Mouse (Mus musculus) heart, embryonic 15.5 days (tissue): ENCODE measurements around the gene Tead4. TPM values are rescaled to one million over a fixed set of nuclear protein-coding genes. Genes with fewer than 3 reads are reported as not detected.

Experiments used
- ATAC-seq: fragments of 200-750 bp; cut with Nextera tagmentation; replicated peaks from 2 replicates; pipeline ENCODE4 v1.8.0; 2017; ENCODE audit warnings: low read depth, moderate TSS enrichment; ENCODE audit not compliant: insufficient number of reproducible peaks, insufficient read depth, low FRiP score
- H3K27ac ChIP-seq: fragments of 300-500 bp; sonication (generic); 2 replicates; pipeline ENCODE4 v1.5.1; 2015; ENCODE audit warnings: mild to moderate bottlenecking, inconsistent platforms
- H3K27me3 ChIP-seq: fragments of 300-500 bp; sonication (generic); 2 replicates; pipeline ENCODE4 v1.6.1; 2015; ENCODE audit warnings: inconsistent platforms
- H3K36me3 ChIP-seq: fragments of 300-500 bp; sonication (generic); 2 replicates; pipeline ENCODE4 v1.6.1; 2015; ENCODE audit warnings: mild to moderate bottlenecking, inconsistent platforms
- H3K4me1 ChIP-seq: fragments of 300-500 bp; sonication (generic); replicated peaks from 2 replicates; pipeline ENCODE4 v1.6.1; 2015; ENCODE audit warnings: inconsistent platforms
- H3K4me2 ChIP-seq: fragments of 300-500 bp; sonication (generic); 2 replicates; pipeline ENCODE4 v1.6.1; 2015; ENCODE audit warnings: inconsistent platforms, mild to moderate bottlenecking, moderate library complexity
- H3K4me3 ChIP-seq: fragments of 300-500 bp; sonication (generic); 2 replicates; pipeline ENCODE4 v1.5.1; 2015; ENCODE audit warnings: mild to moderate bottlenecking, inconsistent platforms
- H3K9ac ChIP-seq: fragments of 300-500 bp; sonication (generic); 2 replicates; pipeline ENCODE4 v1.6.1; 2015; ENCODE audit warnings: mild to moderate bottlenecking, inconsistent platforms
- H3K9me3 ChIP-seq: fragments of 300-500 bp; sonication (generic); replicated peaks from 2 replicates; pipeline ENCODE4 v1.6.1; 2016; ENCODE audit warnings: inconsistent platforms
- WGBS: fragments of 180-500 bp; shearing (Covaris S2); methylation state at CpG from one replicate; pipeline ENCODE4 v1.1.7; 2015; ENCODE audit warnings: mixed read lengths; 5-methylcytosine and 5-hydroxymethylcytosine counted together
- polyA plus RNA-seq: library from polyadenylated mRNA; unstranded; fragments of >200 nt; fragmentation: Nextera tagmentation; extraction: Ambion mirVana; gene quantifications from 2 replicates; pipeline ENCODE4 v1.2.1, GENCODE M21; 2015

Gene Tead4
- 2.3 and 2.7 TPM in 2 replicates for polyA plus RNA-seq

- Histone ChIP-seq H3K27me3 (peaks cover 15% of the 10 kb centered on the region), H3K4me1 (peaks cover 39% of the 10 kb centered on the region), H3K36me3 (no peaks in the 10 kb centered on the region), H3K9me3 (0 out of 2 replicates have a peak, but pooled peaks cover 4% of the 10 kb centered on the region), H3K9ac (peak within 1 kb of the TSS; percentile 72), H3K4me3 (peak within 1 kb of the TSS; percentile 77), H3K27ac (peak within 1 kb of the TSS; percentile 83), H3K4me2 (peak within 1 kb of the TSS; percentile 96)
- ATAC-seq: peak; percentile 83
- under 1% methylated on average over 69 of the region's 81 CpGs for WGBS
Measured at GRCm38 (mm10) chr6:128300134-128301001, at the start of gene Tead4. Tead4 (minus strand) TSS chr6:128300823.

GRCm38 (mm10) chr6:128349711-128350110, 49.1 kb upstream of the Tead4 start:
- ATAC-seq: no peak
- Histone ChIP-seq H3K4me1 (peaks cover 7% of the 10 kb centered on the region), H3K27ac (no peak overlapping the region; the same call in 1 of the 2 replicates), H3K9ac (no peak overlapping the region), H3K36me3 (peaks cover 3% of the 10 kb centered on the region; the same call in 1 of the 2 replicates), H3K27me3 (no peaks in the 10 kb centered on the region), H3K4me2 (no peak overlapping the region), H3K9me3 (no peaks in the 10 kb centered on the region), H3K4me3 (no peak overlapping the region)
- 54% methylated on average over 7 of the region's 7 CpGs for WGBS

- Histone ChIP-seq H3K4me1 (no peaks in the 10 kb centered on the region), H3K27ac (no peak overlapping the region), H3K36me3 (peaks cover 3% of the 10 kb centered on the region; the same call in 1 of the 2 replicates), H3K4me3 (no peak overlapping the region), H3K9me3 (no peaks in the 10 kb centered on the region), H3K9ac (no peak overlapping the region), H3K4me2 (no peak overlapping the region), H3K27me3 (no peaks in the 10 kb centered on the region)
- no peak for ATAC-seq
- WGBS: 82% methylated on average over 6 of the region's 6 CpGs
Measured at GRCm38 (mm10) chr6:128346782-128347181, 46.2 kb upstream of the Tead4 start.

- no peak overlapping the region for H3K4me2 ChIP-seq
- WGBS: 81% methylated on average over 10 of the region's 10 CpGs
- H3K4me3 ChIP-seq: no peak overlapping the region
- H3K27me3 ChIP-seq: no peaks in the 10 kb centered on the region
- H3K27ac ChIP-seq: no peak overlapping the region
- H3K4me1 ChIP-seq: no peaks in the 10 kb centered on the region
- ATAC-seq: no peak
- no peak overlapping the region for H3K9ac ChIP-seq
- H3K36me3 ChIP-seq: peaks cover 3% of the 10 kb centered on the region; the same call in 1 of the 2 replicates
- H3K9me3 ChIP-seq: no peaks in the 10 kb centered on the region
Measured at GRCm38 (mm10) chr6:128345623-128346022, 45.0 kb upstream of the Tead4 start.

GRCm38 (mm10) chr6:128341956-128342723, 41.5 kb upstream of the Tead4 start:
- WGBS: 89% methylated on average over 11 of the region's 11 CpGs
- no peak overlapping the region for H3K27ac ChIP-seq
- no peak for ATAC-seq

GRCm38 (mm10) chr6:128338876-128339275, 38.3 kb upstream of the Tead4 start:
- H3K9ac ChIP-seq: no peak overlapping the region

More at GRCm38 (mm10) chr6:128341956-128342723, 41.5 kb upstream of the Tead4 start:
- Histone ChIP-seq H3K4me3 (no peak overlapping the region), H3K9me3 (no peaks in the 10 kb centered on the region), H3K27me3 (no peaks in the 10 kb centered on the region), H3K36me3 (no peaks in the 10 kb centered on the region), H3K4me2 (no peak overlapping the region), H3K4me1 (peaks cover 6% of the 10 kb centered on the region), H3K9ac (no peak overlapping the region)

GRCm38 (mm10) chr6:128337467-128337866, 36.8 kb upstream of the Tead4 start:
- ATAC-seq: no peak
- H3K27ac ChIP-seq: no peak overlapping the region
- no peaks in the 10 kb centered on the region for H3K36me3 ChIP-seq
- H3K4me2 ChIP-seq: no peak overlapping the region
- H3K4me1 ChIP-seq: peaks cover 15% of the 10 kb centered on the region
- no peak overlapping the region for H3K4me3 ChIP-seq
- 81% methylated on average over 7 of the region's 7 CpGs for WGBS
- H3K9me3 ChIP-seq: no peaks in the 10 kb centered on the region
- no peak overlapping the region for H3K9ac ChIP-seq
- H3K27me3 ChIP-seq: no peaks in the 10 kb centered on the region

More at GRCm38 (mm10) chr6:128338876-128339275, 38.3 kb upstream of the Tead4 start:
- Histone ChIP-seq H3K9me3 (no peaks in the 10 kb centered on the region), H3K27me3 (no peaks in the 10 kb centered on the region), H3K4me2 (no peak overlapping the region), H3K4me3 (no peak overlapping the region), H3K4me1 (peaks cover 15% of the 10 kb centered on the region), H3K36me3 (no peaks in the 10 kb centered on the region), H3K27ac (no peak overlapping the region)
- ATAC-seq: peak; percentile 62
- WGBS: 34% methylated on average over 5 of the region's 5 CpGs

GRCm38 (mm10) chr6:128334397-128335124, 33.9 kb upstream of the Tead4 start:
- 10% methylated on average over 12 of the region's 12 CpGs for WGBS
- Histone ChIP-seq H3K9me3 (peaks cover under 1% of the 10 kb centered on the region; the same call in 1 of the 2 replicates), H3K4me1 (peaks cover 15% of the 10 kb centered on the region), H3K27me3 (no peaks in the 10 kb centered on the region), H3K36me3 (peaks cover 16% of the 10 kb centered on the region), H3K4me3 (no peak overlapping the region), H3K4me2 (peak overlapping the region; percentile 33; the same call in 1 of the 2 replicates), H3K9ac (no peak overlapping the region), H3K27ac (peak overlapping the region; percentile 25; the same call in 1 of the 2 replicates)
- peak; percentile 41; the same call in 1 of the 2 replicates for ATAC-seq

GRCm38 (mm10) chr6:128318317-128318716, 17.7 kb upstream of the Tead4 start:
- Histone ChIP-seq H3K4me1 (no peaks in the 10 kb centered on the region), H3K36me3 (peaks cover 19% of the 10 kb centered on the region), H3K9me3 (no peaks in the 10 kb centered on the region), H3K4me3 (no peak overlapping the region), H3K4me2 (no peak overlapping the region), H3K27me3 (no peaks in the 10 kb centered on the region), H3K27ac (no peak overlapping the region), H3K9ac (no peak overlapping the region)
- no peak; the same call in 1 of the 2 replicates for ATAC-seq
- WGBS: 6% methylated on average over 4 of the region's 4 CpGs

- no peaks in the 10 kb centered on the region for H3K4me1 ChIP-seq
- 67% methylated on average over 8 of the region's 8 CpGs for WGBS
- no peak for ATAC-seq
Measured at GRCm38 (mm10) chr6:128315597-128315996, 15.0 kb upstream of the Tead4 start.

More at GRCm38 (mm10) chr6:128315597-128315996, 15.0 kb upstream of the Tead4 start:
- Histone ChIP-seq H3K27ac (no peak overlapping the region), H3K9me3 (no peaks in the 10 kb centered on the region), H3K4me3 (no peak overlapping the region), H3K27me3 (no peaks in the 10 kb centered on the region), H3K36me3 (no peaks in the 10 kb centered on the region), H3K4me2 (no peak overlapping the region), H3K9ac (no peak overlapping the region)
